Mouse (Mus musculus): ENCODE results near the gene Adam21.
"Not testable (repeated sequence)": the region's sequence is repeated elsewhere in the genome, so short reads cannot be mapped to it uniquely, and the experiment has no call there.

Gene Adam21

GRCm38 (mm10) chr12:81568374-81568773, at the start of gene Adam21:
TSS of gene Adam21 (minus strand) at chr12:81568474.
- no peak for DNase-seq

GRCm38 (mm10) chr12:81616980-81617379, 48.7 kb upstream of the Adam21 start:
- no peak for DNase-seq

GRCm38 (mm10) chr12:81615807-81616206, 47.5 kb upstream of the Adam21 start:
- no peak for DNase-seq

GRCm38 (mm10) chr12:81609445-81609844, 41.2 kb upstream of the Adam21 start:
- DNase-seq, result no peak

- DNase-seq, result no peak
These were observed 36.9 kb upstream of the Adam21 start for GRCm38 (mm10) chr12:81604995-81605784.

- DNase-seq, result no peak
These were observed 28.4 kb upstream of the Adam21 start for GRCm38 (mm10) chr12:81596547-81597262.

- DNase-seq, result peak; percentile 88
These were observed 26.8 kb upstream of the Adam21 start, which contains the start of gene Med6 for GRCm38 (mm10) chr12:81594902-81595671. TSS of gene Med6 (minus strand) at chr12:81595008.

GRCm38 (mm10) chr12:81567931-81568330, 343 bp downstream of the Adam21 start:
- DNase-seq, result no peak

- DNase-seq, result no peak
These were observed 4.1 kb downstream of the Adam21 start for GRCm38 (mm10) chr12:81564173-81564572.

GRCm38 (mm10) chr12:81549286-81549685, 19.0 kb downstream of the Adam21 start:
- no peak for DNase-seq

GRCm38 (mm10) chr12:81547163-81547562, 21.1 kb downstream of the Adam21 start:
- no peak for DNase-seq

GRCm38 (mm10) chr12:81533029-81533419, 35.2 kb downstream of the Adam21 start:
- no peak for DNase-seq

GRCm38 (mm10) chr12:81532316-81533028, 35.8 kb downstream of the Adam21 start, which contains the start of the genes Gm20498 and Synj2bp:
TSS of gene Gm20498 (minus strand) at chr12:81532905.
TSS of gene Synj2bp (minus strand) at chr12:81532911.
- peak; percentile 89 for DNase-seq

- DNase-seq, result not testable (repeated sequence)
These were observed 37.7 kb downstream of the Adam21 start for GRCm38 (mm10) chr12:81530587-81530986.

Measured in kidney, adult 18-20 months (tissue).